8 mouse cellular contexts compared by ENCODE assay signal in genomic region chr3:84259281-84260023, GRCm38 (mm10). TPM values are rescaled to one million over a fixed set of nuclear protein-coding genes. Genes with fewer than 3 reads are reported as not detected.
DNase-seq lines count a peak whose midpoint lies in the region; ATAC-seq and TF ChIP-seq lines count a peak whose summit lies in the region.

No protein-coding gene starts in this region.

- H3K9ac ChIP-seq in hindbrain, embryonic 11.5 days (ENCODE audit: low read depth, low read length): peak overlapping the region; percentile 60
- peak overlapping the region; percentile 50 for H3K9ac ChIP-seq in lung, postnatal 0 days (replicated peaks; ENCODE audit: low read depth)

- no peak for TF ChIP-seq EP300 in lung, postnatal 0 days (IDR thresholded peaks at IDR 0.05)

- under 1% methylated on average over 74 of the region's 74 CpGs for WGBS in hindbrain, embryonic 11.5 days
- 1% methylated on average over 71 of the region's 74 CpGs for WGBS in lung, postnatal 0 days

- H3K27me3 ChIP-seq in hindbrain, embryonic 11.5 days (ENCODE audit: control insufficient read depth, insufficient read depth, low read length): no peaks in the 10 kb centered on the region
- H3K27me3 ChIP-seq in lung, postnatal 0 days (replicated peaks; ENCODE audit: insufficient read depth, low read length): no peaks in the 10 kb centered on the region

- peak; percentile 77 for ATAC-seq in hindbrain, embryonic 11.5 days (ENCODE audit: low FRiP score)
- peak; percentile 90 for ATAC-seq in lung, postnatal 0 days

- peak; percentile 66 for DNase-seq in MN1 (ENCODE audit: low spot score)
- DNase-seq in cerebellum, adult 9-11 months: peak; percentile 72
- peak; percentile 43 to 64 for DNase-seq in frontal cortex, postnatal 10 days (ENCODE audit: low spot score in 2 of 2)
- peak; percentile 75 for DNase-seq in hindbrain, embryonic 11.5 days (ENCODE audit: low spot score)
- peak; percentile 73 to 82 for DNase-seq in layer of hippocampus, postnatal 14 days (ENCODE audit: low spot score in 2 of 2)
- DNase-seq in lung, postnatal 0 days (ENCODE audit: low spot score): peak; percentile 78
- DNase-seq in ovary, postnatal 36 days (ENCODE audit: low spot score): peak; percentile 57
- DNase-seq in thymus, postnatal 36 days: peak; percentile 62 to 68

- peak overlapping the region; percentile 39 for H3K27ac ChIP-seq in hindbrain, embryonic 11.5 days (ENCODE audit: low read depth, low read length)
- peak overlapping the region; percentile 52 for H3K27ac ChIP-seq in lung, postnatal 0 days (ENCODE audit: low read length)

- H3K4me2 ChIP-seq in hindbrain, embryonic 11.5 days (replicated peaks; ENCODE audit: low read depth, low read length): peak overlapping the region; percentile 85
- H3K4me2 ChIP-seq in lung, postnatal 0 days (replicated peaks; ENCODE audit: low read depth, low read length): peak overlapping the region; percentile 99

- peak overlapping the region; percentile 48 for H3K4me3 ChIP-seq in hindbrain, embryonic 11.5 days (ENCODE audit: low read depth, low read length)
- peak overlapping the region; percentile 64 for H3K4me3 ChIP-seq in lung, postnatal 0 days (ENCODE audit: low read depth, low read length)

- peaks cover 10% of the 10 kb centered on the region for H3K4me1 ChIP-seq in hindbrain, embryonic 11.5 days (replicated peaks; ENCODE audit: control insufficient read depth, insufficient read depth, low read length)
- H3K4me1 ChIP-seq in lung, postnatal 0 days (ENCODE audit: insufficient read depth, low read depth, low read length): 0 out of 2 replicates have a peak, but pooled peaks cover 5% of the 10 kb centered on the region

- 0 out of 2 replicates have a peak, but pooled peaks have one; percentile 10 for TF ChIP-seq CTCF in lung, postnatal 0 days (IDR thresholded peaks at IDR 0.05)

- no peaks in the 10 kb centered on the region for H3K9me3 ChIP-seq in hindbrain, embryonic 11.5 days (ENCODE audit: control insufficient read depth, low read length)
- H3K9me3 ChIP-seq in lung, postnatal 0 days (ENCODE audit: low read length): no peaks in the 10 kb centered on the region

- no peaks in the 10 kb centered on the region for H3K36me3 ChIP-seq in hindbrain, embryonic 11.5 days (ENCODE audit: control insufficient read depth, insufficient read depth, low read length)
- no peaks in the 10 kb centered on the region for H3K36me3 ChIP-seq in lung, postnatal 0 days (ENCODE audit: insufficient read depth, low read length)

RNA-seq across cellular contexts. Expression of gene Trim2, which starts 47.2 kb away (rescaled TPM):
- polyA plus RNA-seq in hindbrain, embryonic 11.5 days (2014; fragmentation: Nextera tagmentation; extraction: Ambion mirVana): 104 and 109 TPM in 2 replicates
- total RNA-seq in layer of hippocampus, postnatal 14 days (2021): 100 to 1,000 TPM; 329 to 334 TPM
- 18.7 and 20.0 TPM in 2 replicates for polyA plus RNA-seq in lung, postnatal 0 days (2015; fragmentation: Nextera tagmentation; extraction: Ambion mirVana)

Comparison
In these comparisons a context has a peak if more than half of its experiments do, and no peak if none do; other contexts are left out.
1. Peak in every context shown above with its lines: DNase-seq, ATAC-seq, H3K4me3 ChIP-seq and H3K27ac ChIP-seq.